Mouse (Mus musculus): ENCODE results near the gene Tepp. TPM values are rescaled to one million over a fixed set of nuclear protein-coding genes. Genes with fewer than 3 reads are reported as not detected.
A peak's percentile ranks its signal among the peaks of the same experiment; 100 is the strongest.

Tepp gene
- total and polyA plus RNA-seq, 2 experiments from 2014 or later: not detected

DNA sequence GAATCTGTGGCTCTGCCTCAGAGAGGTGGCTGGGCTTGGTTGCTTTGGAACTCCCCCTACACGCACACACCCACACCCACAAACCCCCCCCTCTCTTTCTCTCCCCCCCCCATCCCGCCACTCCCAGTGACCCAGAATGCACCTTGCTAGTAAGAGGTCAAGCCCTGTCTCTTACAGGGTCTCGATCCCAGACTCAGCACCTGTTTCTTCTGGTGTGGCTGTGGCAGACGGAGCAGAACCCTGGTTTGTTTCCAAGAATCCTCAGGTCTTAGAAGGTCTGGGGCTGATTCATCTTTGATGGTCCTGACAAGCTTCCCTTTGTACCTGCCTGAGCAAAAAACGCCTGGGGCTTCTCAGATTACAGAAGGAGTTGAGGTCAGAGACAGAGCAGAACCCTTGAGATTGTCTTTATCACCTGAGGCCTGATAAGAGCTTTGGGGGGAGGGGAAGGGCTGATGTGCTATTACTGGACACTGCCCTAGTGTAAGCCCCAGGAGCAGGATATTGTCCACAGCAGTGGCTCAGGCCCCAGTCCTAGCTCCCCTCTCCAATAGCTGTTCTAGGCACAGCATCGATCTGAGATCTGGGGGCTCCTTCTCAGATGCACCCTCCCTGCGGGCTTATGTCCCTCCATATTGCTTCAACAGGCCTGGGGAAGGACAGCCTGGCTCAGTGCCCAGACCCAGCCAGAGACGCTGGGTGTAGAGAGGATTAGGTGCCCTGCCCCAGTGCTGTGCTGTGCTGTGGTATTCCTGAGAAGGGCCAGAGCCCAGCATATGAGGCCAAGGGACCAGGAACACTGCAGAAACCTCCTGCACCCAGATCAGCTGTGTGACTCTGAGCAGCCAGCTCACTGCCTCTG is 48.4 kb downstream of the Tepp start:
- Histone ChIP-seq H3K4me1 (ENCODE audit: control insufficient read depth, insufficient read depth) (peaks cover 91% of the 10 kb centered on the region), H3K4me2 (ENCODE audit: low read depth, low read length) (peak overlapping the region; percentile 37), H3K36me3 (replicated peaks; ENCODE audit: control insufficient read depth, insufficient read depth, low read length) (no peaks in the 10 kb centered on the region; the same call in 1 of the 2 replicates), H3K27me3 (ENCODE audit: control insufficient read depth, insufficient read depth, low read length) (no peaks in the 10 kb centered on the region), H3K9me3 (replicated peaks; ENCODE audit: control insufficient read depth, low read length) (no peaks in the 10 kb centered on the region), H3K27ac (ENCODE audit: low read depth) (peak overlapping the region; percentile 77), H3K4me3 (ENCODE audit: low read depth, low read length) (no peak overlapping the region), H3K9ac (replicated peaks; ENCODE audit: low read depth, low read length) (peak overlapping the region; percentile 40; the same call in 1 of the 2 replicates)
- ATAC-seq (ENCODE audit: insufficient read depth, low read depth): no peak
- WGBS: 13% methylated on average over 8 of the region's 8 CpGs
- no peak for DNase-seq (ENCODE audit: low spot score)
- TF ChIP-seq CTCF (IDR thresholded peaks at IDR 0.05; ENCODE audit: low read depth): no peak
- 0 out of 2 replicates have a peak, but pooled peaks have one; percentile 27 for TF ChIP-seq EP300 (IDR thresholded peaks at IDR 0.05; ENCODE audit: low read depth)

- H3K27ac ChIP-seq (ENCODE audit: low read depth): peak overlapping the region; percentile 77
- TF ChIP-seq EP300 (IDR thresholded peaks at IDR 0.05; ENCODE audit: low read depth) (no peak), CTCF (IDR thresholded peaks at IDR 0.05; ENCODE audit: low read depth) (no peak)
- peaks cover 80% of the 10 kb centered on the region for H3K4me1 ChIP-seq (ENCODE audit: control insufficient read depth, insufficient read depth)
- DNase-seq (ENCODE audit: low spot score) (no peak), ATAC-seq (ENCODE audit: insufficient read depth, low read depth) (peak; percentile 39)
- peak overlapping the region; percentile 23 for H3K9ac ChIP-seq (replicated peaks; ENCODE audit: low read depth, low read length)
- H3K4me2 ChIP-seq (ENCODE audit: low read depth, low read length): peak overlapping the region; percentile 37
- H3K9me3 ChIP-seq (replicated peaks; ENCODE audit: control insufficient read depth, low read length): no peaks in the 10 kb centered on the region
- no peaks in the 10 kb centered on the region; the same call in 1 of the 2 replicates for H3K36me3 ChIP-seq (replicated peaks; ENCODE audit: control insufficient read depth, insufficient read depth, low read length)
- H3K4me3 ChIP-seq (ENCODE audit: low read depth, low read length): no peak overlapping the region
- 10% methylated on average over 7 of the region's 7 CpGs for WGBS
- H3K27me3 ChIP-seq (ENCODE audit: control insufficient read depth, insufficient read depth, low read length): no peaks in the 10 kb centered on the region
Observed at GRCm38 (mm10) chr8:95360181-95361015, 50.0 kb downstream of the Tepp start.

DNA sequence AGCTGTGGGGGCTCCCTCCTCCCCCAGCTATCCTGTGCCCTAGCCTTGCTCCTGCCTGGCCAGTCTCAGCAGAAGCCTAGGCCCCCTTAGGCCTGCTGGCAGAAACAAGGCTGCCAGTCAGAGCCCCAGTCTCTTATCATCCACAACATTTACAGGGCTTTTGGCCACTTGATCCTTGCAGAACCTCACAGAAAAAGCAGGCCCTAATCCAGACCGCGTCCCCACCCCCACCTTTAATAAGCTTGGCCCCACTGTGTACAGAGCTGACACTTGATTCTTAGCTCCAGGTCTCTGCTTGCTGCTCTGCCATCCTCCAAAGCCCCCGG is 50.6 kb downstream of the Tepp start:
- no peaks in the 10 kb centered on the region for H3K27me3 ChIP-seq (ENCODE audit: control insufficient read depth, insufficient read depth, low read length)
- no peak overlapping the region; the same call in 1 of the 2 replicates for H3K4me2 ChIP-seq (ENCODE audit: low read depth, low read length)
- 21% methylated on average over 3 of the region's 3 CpGs for WGBS
- peak overlapping the region; percentile 23 for H3K9ac ChIP-seq (replicated peaks; ENCODE audit: low read depth, low read length)
- peaks cover 80% of the 10 kb centered on the region for H3K4me1 ChIP-seq (ENCODE audit: control insufficient read depth, insufficient read depth)
- no peak for TF ChIP-seq CTCF (IDR thresholded peaks at IDR 0.05; ENCODE audit: low read depth)
- TF ChIP-seq EP300 (IDR thresholded peaks at IDR 0.05; ENCODE audit: low read depth): no peak
- DNase-seq (ENCODE audit: low spot score) (no peak), ATAC-seq (ENCODE audit: insufficient read depth, low read depth) (no peak)
- H3K9me3 ChIP-seq (replicated peaks; ENCODE audit: control insufficient read depth, low read length): no peaks in the 10 kb centered on the region
- no peak overlapping the region for H3K4me3 ChIP-seq (ENCODE audit: low read depth, low read length)
- peaks cover 1% of the 10 kb centered on the region; the same call in 1 of the 2 replicates for H3K36me3 ChIP-seq (replicated peaks; ENCODE audit: control insufficient read depth, insufficient read depth, low read length)
- peak overlapping the region; percentile 77 for H3K27ac ChIP-seq (ENCODE audit: low read depth)

- Histone ChIP-seq H3K27ac (ENCODE audit: low read depth) (no peak overlapping the region), H3K4me2 (ENCODE audit: low read depth, low read length) (no peak overlapping the region), H3K36me3 (replicated peaks; ENCODE audit: control insufficient read depth, insufficient read depth, low read length) (peaks cover 8% of the 10 kb centered on the region), H3K4me1 (ENCODE audit: control insufficient read depth, insufficient read depth) (peaks cover 75% of the 10 kb centered on the region), H3K9ac (replicated peaks; ENCODE audit: low read depth, low read length) (no peak overlapping the region), H3K4me3 (ENCODE audit: low read depth, low read length) (no peak overlapping the region), H3K27me3 (ENCODE audit: control insufficient read depth, insufficient read depth, low read length) (no peaks in the 10 kb centered on the region), H3K9me3 (replicated peaks; ENCODE audit: control insufficient read depth, low read length) (no peaks in the 10 kb centered on the region)
- 46% methylated on average over 6 of the region's 6 CpGs for WGBS
- no peak for TF ChIP-seq CTCF (IDR thresholded peaks at IDR 0.05; ENCODE audit: low read depth)
- ATAC-seq (ENCODE audit: insufficient read depth, low read depth) (no peak), DNase-seq (ENCODE audit: low spot score) (no peak)
Observed at GRCm38 (mm10) chr8:95362272-95362671, 51.9 kb downstream of the Tepp start.

GRCm38 (mm10) chr8:95363849-95364248 is 53.5 kb downstream of the Tepp start:
- H3K9me3 ChIP-seq (replicated peaks; ENCODE audit: control insufficient read depth, low read length): no peaks in the 10 kb centered on the region
- 90% methylated on average over 2 of the region's 2 CpGs for WGBS
- H3K4me1 ChIP-seq (ENCODE audit: control insufficient read depth, insufficient read depth): peaks cover 61% of the 10 kb centered on the region
- H3K9ac ChIP-seq (replicated peaks; ENCODE audit: low read depth, low read length): no peak overlapping the region
- DNase-seq (ENCODE audit: low spot score) (no peak), ATAC-seq (ENCODE audit: insufficient read depth, low read depth) (no peak)
- H3K36me3 ChIP-seq (replicated peaks; ENCODE audit: control insufficient read depth, insufficient read depth, low read length): peaks cover 22% of the 10 kb centered on the region
- no peak overlapping the region for H3K4me2 ChIP-seq (ENCODE audit: low read depth, low read length)
- TF ChIP-seq EP300 (IDR thresholded peaks at IDR 0.05; ENCODE audit: low read depth) (no peak), CTCF (IDR thresholded peaks at IDR 0.05; ENCODE audit: low read depth) (no peak)
- no peaks in the 10 kb centered on the region for H3K27me3 ChIP-seq (ENCODE audit: control insufficient read depth, insufficient read depth, low read length)
- no peak overlapping the region for H3K27ac ChIP-seq (ENCODE audit: low read depth)
- no peak overlapping the region for H3K4me3 ChIP-seq (ENCODE audit: low read depth, low read length)

Data from heart, postnatal 0 days (tissue).